Mouse (Mus musculus) cortical plate, adult 2 months (tissue): ENCODE measurements at regions not wholly inside any gene's neighbourhood (a gene's known extent, or its start where the extent isn't known, plus 50 kb on each side); places are given as distances from the start of the nearest gene placed in this dataset.

ENCODE experiments used
- H3K27ac ChIP-seq: fragments of 200-500 bp; 2 replicates; pipeline ENCODE4 v1.5.1; 2012; ENCODE audit warnings: low read length, control low read depth, inconsistent platforms; ENCODE audit not compliant: insufficient read depth
- H3K4me1 ChIP-seq: fragments of 200-500 bp; 2 replicates; pipeline ENCODE4 v1.6.1; 2011; ENCODE audit warnings: low read length; ENCODE audit not compliant: control insufficient read depth, insufficient read depth
- H3K4me3 ChIP-seq: fragments of 200-500 bp; 2 replicates; pipeline ENCODE4 v1.5.1; 2011; ENCODE audit warnings: mild to moderate bottlenecking, low read length, control low read depth; ENCODE audit not compliant: insufficient read depth
- CTCF ChIP-seq: fragments of 200-500 bp; IDR thresholded peaks from 2 replicates; pipeline ENCODE4 v1.5.1; 2011; ENCODE audit warnings: mild to moderate bottlenecking, control low read depth, low read length; ENCODE audit not compliant: insufficient read depth; ENCODE audit errors: extremely low read depth
- POLR2A ChIP-seq: fragments of 200-500 bp; IDR thresholded peaks from 2 replicates; pipeline ENCODE4 v1.6.1; 2011; ENCODE audit warnings: mild to moderate bottlenecking, low read length, control low read depth; ENCODE audit not compliant: insufficient read depth; ENCODE audit errors: extremely low read depth

GRCm38 (mm10) chr12:68889141-68889540 lies 269.8 kb downstream of the Rps29 start:
- no peak overlapping the region for H3K27ac ChIP-seq
- H3K4me3 ChIP-seq = no peak overlapping the region
- TF ChIP-seq CTCF (no peak), POLR2A (no peak)
- H3K4me1 ChIP-seq = no peaks in the 10 kb centered on the region

DNA sequence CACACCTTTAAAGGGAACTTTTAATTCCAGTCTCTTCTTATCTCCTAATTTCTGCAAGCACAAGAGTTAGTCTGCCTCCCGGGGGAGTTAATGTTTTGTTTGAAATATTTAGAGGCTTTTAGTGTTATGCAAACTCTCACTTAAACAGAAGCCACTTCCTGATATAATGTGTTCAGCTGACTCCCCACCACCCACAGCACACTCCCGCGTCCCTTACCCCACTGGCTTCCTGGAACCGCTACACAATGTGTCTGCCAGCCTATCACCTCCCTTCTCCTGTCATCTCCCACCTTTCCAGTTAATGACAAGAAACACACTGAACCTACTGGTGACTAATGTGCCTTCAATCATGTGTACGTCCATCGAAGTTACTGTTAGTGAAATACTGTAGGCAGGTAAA lies 276.5 kb downstream of the Rps29 start:
- TF ChIP-seq POLR2A = no peak
- TF ChIP-seq CTCF = no peak

GRCm38 (mm10) chr12:68879425-68879824 lies 279.6 kb downstream of the Rps29 start:
- no peak for TF ChIP-seq CTCF
- no peak for TF ChIP-seq POLR2A
- H3K4me1 ChIP-seq = no peaks in the 10 kb centered on the region; the same call in 1 of the 2 replicates

More for the DNA sequence above, 276.5 kb downstream of the Rps29 start:
- Histone ChIP-seq H3K4me1 (no peaks in the 10 kb centered on the region; the same call in 1 of the 2 replicates), H3K27ac (no peak overlapping the region; the same call in 1 of the 2 replicates), H3K4me3 (no peak overlapping the region)

GRCm38 (mm10) chr12:68871259-68871658 lies 287.7 kb downstream of the Rps29 start:
- H3K4me1 ChIP-seq = no peaks in the 10 kb centered on the region
- H3K27ac ChIP-seq = no peak overlapping the region
- TF ChIP-seq CTCF = no peak
- TF ChIP-seq POLR2A = no peak
- no peak overlapping the region for H3K4me3 ChIP-seq

More at GRCm38 (mm10) chr12:68879425-68879824, 279.6 kb downstream of the Rps29 start:
- Histone ChIP-seq H3K4me3 (no peak overlapping the region), H3K27ac (no peak overlapping the region)

- no peak for TF ChIP-seq POLR2A
- TF ChIP-seq CTCF = no peak
- H3K27ac ChIP-seq = no peak overlapping the region
- no peaks in the 10 kb centered on the region for H3K4me1 ChIP-seq
- no peak overlapping the region for H3K4me3 ChIP-seq
Measured at GRCm38 (mm10) chr12:68862991-68863356, 296.0 kb downstream of the Rps29 start.

DNA sequence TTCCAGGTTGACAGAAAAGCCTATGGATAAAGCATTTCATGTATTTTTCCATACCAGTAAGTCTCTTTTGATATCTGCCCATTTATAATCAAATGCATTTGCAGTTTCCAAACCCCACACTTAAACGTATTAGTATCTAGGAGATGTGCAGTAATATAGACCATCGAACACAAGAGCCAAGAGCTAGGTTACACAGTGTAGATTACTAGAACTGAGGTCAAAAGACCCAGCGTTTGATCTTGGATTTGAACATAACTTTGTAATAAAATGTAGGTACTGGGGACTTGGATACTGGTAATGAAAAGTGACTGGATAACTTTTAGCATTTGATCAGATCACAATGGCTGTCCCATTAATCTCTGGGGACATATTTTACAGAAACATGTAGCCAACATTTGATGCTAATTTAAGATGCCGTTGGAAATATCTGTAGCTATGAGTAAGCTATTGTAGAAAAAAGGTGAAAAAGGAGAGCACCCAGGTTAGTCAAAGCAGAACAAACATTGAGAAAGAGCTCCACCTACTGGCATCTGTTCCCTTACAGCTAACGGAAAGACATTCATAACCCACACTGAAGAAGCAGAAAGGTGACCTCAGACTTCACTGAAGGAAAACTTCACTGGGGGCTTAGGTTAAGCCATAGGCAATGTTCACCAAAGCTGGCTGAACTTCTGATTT lies 296.5 kb downstream of the Rps29 start:
- Histone ChIP-seq H3K4me3 (no peak overlapping the region), H3K27ac (no peak overlapping the region), H3K4me1 (no peaks in the 10 kb centered on the region)
- peak; percentile 58; the same call in 1 of the 2 replicates for TF ChIP-seq CTCF
- no peak for TF ChIP-seq POLR2A

- Histone ChIP-seq H3K27ac (no peak overlapping the region), H3K4me3 (no peak overlapping the region), H3K4me1 (no peaks in the 10 kb centered on the region)
- TF ChIP-seq CTCF (no peak), POLR2A (no peak)
Measured at GRCm38 (mm10) chr12:68860332-68860731, 298.7 kb downstream of the Rps29 start.

- Histone ChIP-seq H3K27ac (no peak overlapping the region), H3K4me3 (no peak overlapping the region), H3K4me1 (no peaks in the 10 kb centered on the region)
- no peak for TF ChIP-seq POLR2A
Measured at GRCm38 (mm10) chr12:68849616-68850140, 309.3 kb downstream of the Rps29 start.

- H3K4me1 ChIP-seq = no peaks in the 10 kb centered on the region
- H3K27ac ChIP-seq = no peak overlapping the region
- TF ChIP-seq CTCF = no peak
- TF ChIP-seq POLR2A = no peak
Measured at GRCm38 (mm10) chr12:68840815-68841214, 318.2 kb downstream of the Rps29 start.

DNA sequence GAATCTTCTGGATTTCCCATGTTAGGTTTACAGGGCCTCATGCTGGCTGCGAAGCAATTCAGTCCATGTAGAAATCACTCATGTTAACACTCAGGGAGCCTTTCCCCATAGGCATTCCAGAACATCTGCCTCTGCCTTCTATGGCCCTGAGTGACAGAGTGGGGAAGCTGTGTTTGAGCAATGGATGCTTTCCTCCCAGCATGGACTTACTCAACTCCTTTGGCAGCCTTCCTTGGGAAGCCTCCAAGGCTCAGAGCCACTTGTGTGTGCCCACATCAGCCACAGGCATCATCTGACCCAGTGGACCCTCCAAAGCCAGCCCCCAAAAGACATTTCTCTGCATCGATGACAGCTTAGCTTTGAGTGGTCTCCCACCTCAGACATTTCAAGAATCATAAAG lies 318.8 kb downstream of the Rps29 start:
- Histone ChIP-seq H3K4me1 (no peaks in the 10 kb centered on the region), H3K27ac (no peak overlapping the region), H3K4me3 (no peak overlapping the region)
- no peak for TF ChIP-seq CTCF

More at GRCm38 (mm10) chr12:68840815-68841214, 318.2 kb downstream of the Rps29 start:
- H3K4me3 ChIP-seq = no peak overlapping the region
